8 mouse cellular contexts compared by ENCODE assay signal in the genomic region with DNA sequence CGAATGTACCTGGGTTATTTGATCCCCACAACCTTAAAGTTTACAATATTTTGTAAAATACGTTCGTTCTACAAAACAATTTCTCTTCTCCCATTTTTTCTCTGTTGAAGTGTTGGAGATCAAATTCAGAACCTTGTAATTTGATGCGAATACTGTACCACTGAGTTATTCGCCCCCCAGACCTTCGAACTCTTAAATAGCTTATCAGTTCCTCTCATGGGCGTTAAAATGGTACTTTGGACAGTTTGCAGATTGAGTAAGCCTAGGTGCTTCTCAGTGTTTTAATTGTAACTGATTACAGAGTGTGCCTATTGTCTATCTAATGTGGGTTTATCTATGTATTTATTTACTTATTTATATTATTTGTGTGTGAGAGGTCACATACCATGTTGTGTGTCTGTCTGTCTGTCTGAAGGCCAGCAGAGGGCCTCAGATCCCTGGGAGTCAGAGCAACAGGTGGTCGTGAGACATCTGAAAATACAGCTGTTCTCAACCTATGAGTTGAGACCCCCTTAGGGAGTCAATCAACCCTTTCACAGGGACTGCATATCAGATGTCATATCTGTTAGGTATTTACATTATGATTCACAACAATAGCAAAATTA. TPM values are rescaled to one million over a fixed set of nuclear protein-coding genes. Genes with fewer than 3 reads are reported as not detected.
DNase-seq lines count a peak whose midpoint lies in the region; ATAC-seq and TF ChIP-seq lines count a peak whose summit lies in the region.

No protein-coding gene starts in this region.

- peaks cover 40% of the 10 kb centered on the region for H3K79me2 ChIP-seq in C2C12 (ENCODE audit: control insufficient read depth, insufficient read depth)

- H3K79me3 ChIP-seq in C2C12 (ENCODE audit: low read depth), result peaks cover 37% of the 10 kb centered on the region

- intact Hi-C loops in heart, postnatal 25 days (cut with DNase I), result loop anchor here (5.0 to 10.0 kb wide), 2 partner anchors 355 to 388 kb away; partner anchors contain the start of genes Desi2 and Zbtb18

- ATAC-seq in heart, embryonic 13.5 days (ENCODE audit: extremely low read depth, insufficient number of reproducible peaks, low FRiP score, low TSS enrichment), result no peak
- ATAC-seq in liver, embryonic 14.5 days (ENCODE audit: insufficient read depth), result no peak

- DNase-seq in heart, postnatal 25 days (ENCODE audit: low spot score), result no peak
- DNase-seq in c-Kit-positive CD71-positive TER-119-positive erythroid progenitor cells, embryonic 14.5 days (ENCODE audit: low spot score), result peak; percentile 16
- DNase-seq in liver, embryonic 14.5 days (ENCODE audit: low read depth in 3 of 3, low spot score in 3 of 3), result no peak
- no peak for DNase-seq in adrenal gland, postnatal 25 days
- DNase-seq in right cerebral cortex, postnatal 4 days, result no peak
- no peak for DNase-seq in left cerebral cortex, adult 9 months (ENCODE audit: low spot score in 2 of 2)

- no peak for TF ChIP-seq CTCF in C2C12 (IDR thresholded peaks at IDR 0.05; ENCODE audit: control insufficient read depth, insufficient read depth, insufficient read length)
- peak; percentile 51 for TF ChIP-seq CTCF in liver, embryonic 14.5 days (IDR thresholded peaks at IDR 0.05; ENCODE audit: low read depth)

- peaks cover 31% of the 10 kb centered on the region for H3K4me1 ChIP-seq in heart, embryonic 13.5 days
- H3K4me1 ChIP-seq in liver, embryonic 14.5 days (replicated peaks; ENCODE audit: control insufficient read depth in 2 of 2, insufficient read depth in 2 of 2, low read length in 1 of 2), result peaks cover 13 to 16% of the 10 kb centered on the region in 2 experiments

- H3K27ac ChIP-seq in heart, embryonic 13.5 days (replicated peaks), result no peak overlapping the region
- no peak overlapping the region for H3K27ac ChIP-seq in liver, embryonic 14.5 days

- H3K9ac ChIP-seq in heart, embryonic 13.5 days, result no peak overlapping the region
- H3K9ac ChIP-seq in liver, embryonic 14.5 days (replicated peaks), result no peak overlapping the region

- H3K4me2 ChIP-seq in heart, embryonic 13.5 days, result peak overlapping the region; percentile 79
- H3K4me2 ChIP-seq in liver, embryonic 14.5 days (ENCODE audit: low read depth), result peak overlapping the region; percentile 93

- no peaks in the 10 kb centered on the region for H3K9me3 ChIP-seq in heart, embryonic 13.5 days
- H3K9me3 ChIP-seq in liver, embryonic 14.5 days (ENCODE audit: control insufficient read depth, low read length), result no peaks in the 10 kb centered on the region

- no peak for TF ChIP-seq EP300 in liver, embryonic 14.5 days (IDR thresholded peaks at IDR 0.05; ENCODE audit: low read depth)

- WGBS in heart, embryonic 13.5 days, result 63% methylated on average over 8 of the region's 8 CpGs
- 46% methylated on average over 8 of the region's 8 CpGs for WGBS in liver, embryonic 14.5 days (ENCODE audit: insufficient replicate concordance)

- H3K36me3 ChIP-seq in heart, embryonic 13.5 days, result no peaks in the 10 kb centered on the region
- no peaks in the 10 kb centered on the region for H3K36me3 ChIP-seq in C2C12 (ENCODE audit: control insufficient read depth, insufficient read depth)
- H3K36me3 ChIP-seq in liver, embryonic 14.5 days (replicated peaks; ENCODE audit: control insufficient read depth, insufficient read depth, low read depth), result no peaks in the 10 kb centered on the region

- H3K27me3 ChIP-seq in heart, embryonic 13.5 days (replicated peaks), result no peaks in the 10 kb centered on the region
- no peaks in the 10 kb centered on the region for H3K27me3 ChIP-seq in C2C12 (ENCODE audit: control insufficient read depth, insufficient read depth, insufficient read length)
- no peaks in the 10 kb centered on the region for H3K27me3 ChIP-seq in liver, embryonic 14.5 days (ENCODE audit: control insufficient read depth, insufficient read depth, low read length)

- H3K4me3 ChIP-seq in heart, embryonic 13.5 days, result peak overlapping the region; percentile 96; the same call in 1 of the 2 replicates
- H3K4me3 ChIP-seq in C2C12 (ENCODE audit: insufficient read depth, poor library complexity, severe bottlenecking), result no peak overlapping the region
- peak overlapping the region; percentile 15 to 87; a peak in 3 of 4 replicates for H3K4me3 ChIP-seq in liver, embryonic 14.5 days (ENCODE audit: insufficient read depth in 1 of 2, low read depth in 2 of 2, low read length in 2 of 2)

- no peak overlapping the region for H3ac ChIP-seq in C2C12 (ENCODE audit: control insufficient read depth, insufficient read length, low read depth)

TF ChIP-seq in C2C12, 6 proteins besides CTCF, POLR2A, EP300 and RAD21:
- TF ChIP-seq MYOD1 (IDR thresholded peaks at IDR 0.05; ENCODE audit: control insufficient read depth, insufficient read length, low read depth), result peak; percentile 86
- no peak for TF ChIP-seq CEBPB (IDR thresholded peaks at IDR 0.05; ENCODE audit: low read depth)

RNA-seq across cellular contexts. Expression of gene Adss, which starts 0.9 kb away (rescaled TPM):
- polyA plus RNA-seq in heart, embryonic 13.5 days (2015; fragmentation: Nextera tagmentation; extraction: Ambion mirVana), result 22.3 and 24.4 TPM in 2 replicates
- 1 to 10 TPM; 9.3 to 9.9 TPM for total RNA-seq in heart, postnatal 25 days (2021)
- polyA plus RNA-seq in C2C12 (2012; fragmentation: generic; extraction: Trizol), result 45.5 TPM
- 6.1 and 11.5 TPM in 2 replicates for polyA plus RNA-seq in liver, embryonic 14.5 days (2012; rRNA removed)
- 15.7 and 18.7 TPM in 2 replicates for polyA plus RNA-seq in liver, embryonic 14.5 days (2014; fragmentation: Nextera tagmentation; extraction: Ambion mirVana)
- total RNA-seq in adrenal gland, postnatal 25 days (2021), result 67.7 and 72.6 TPM in 2 replicates
